Mouse (Mus musculus): ENCODE results near the gene Gm28042. TPM values are rescaled to one million over a fixed set of nuclear protein-coding genes. Genes with fewer than 3 reads are reported as not detected.

The Gm28042 gene
- polyA plus RNA-seq, 1 experiment from 2014 or later = 0.70 TPM

- H3K27me3 ChIP-seq (replicated peaks; ENCODE audit: insufficient read depth, low read length) = no peaks in the 10 kb centered on the region
- no peak for TF ChIP-seq EP300 (IDR thresholded peaks at IDR 0.05)
- peak; percentile 84 for TF ChIP-seq CTCF (IDR thresholded peaks at IDR 0.05)
- H3K36me3 ChIP-seq (ENCODE audit: insufficient read depth, low read length) = peaks cover 3% of the 10 kb centered on the region; the same call in 1 of the 2 replicates
- peaks cover 4% of the 10 kb centered on the region; the same call in 1 of the 2 replicates for H3K4me1 ChIP-seq (ENCODE audit: insufficient read depth, low read depth, low read length)
- H3K9ac ChIP-seq (replicated peaks; ENCODE audit: low read depth) = no peak overlapping the region
- H3K4me3 ChIP-seq (ENCODE audit: low read depth, low read length) = no peak overlapping the region
- H3K4me2 ChIP-seq (replicated peaks; ENCODE audit: low read depth, low read length) = no peak overlapping the region
- no peak overlapping the region for H3K27ac ChIP-seq (ENCODE audit: low read length)
- H3K9me3 ChIP-seq (ENCODE audit: low read length) = no peaks in the 10 kb centered on the region
- whole genome bisulfite sequencing = 41% methylated on average over 14 of the region's 14 CpGs
- peak; percentile 81 for DNase-seq (ENCODE audit: low spot score)
- peak; percentile 89 for ATAC-seq
Observed at GRCm38 (mm10) chr2:120084593-120085361, 57.5 kb downstream of the Gm28042 start.

GRCm38 (mm10) chr2:120086038-120086437 lies 58.7 kb downstream of the Gm28042 start:
- Histone ChIP-seq H3K9ac (replicated peaks; ENCODE audit: low read depth) (no peak overlapping the region), H3K4me1 (ENCODE audit: insufficient read depth, low read depth, low read length) (peaks cover 4% of the 10 kb centered on the region; the same call in 1 of the 2 replicates), H3K4me2 (replicated peaks; ENCODE audit: low read depth, low read length) (no peak overlapping the region), H3K4me3 (ENCODE audit: low read depth, low read length) (no peak overlapping the region), H3K27ac (ENCODE audit: low read length) (no peak overlapping the region), H3K36me3 (ENCODE audit: insufficient read depth, low read length) (peaks cover 7% of the 10 kb centered on the region; the same call in 1 of the 2 replicates), H3K9me3 (ENCODE audit: low read length) (no peaks in the 10 kb centered on the region), H3K27me3 (replicated peaks; ENCODE audit: insufficient read depth, low read length) (no peaks in the 10 kb centered on the region)
- no peak for TF ChIP-seq EP300 (IDR thresholded peaks at IDR 0.05)
- ATAC-seq (no peak), DNase-seq (ENCODE audit: low spot score) (no peak)
- WGBS = 93% methylated on average over 3 of the region's 3 CpGs

- Histone ChIP-seq H3K36me3 (ENCODE audit: insufficient read depth, low read length) (peaks cover 10% of the 10 kb centered on the region; the same call in 1 of the 2 replicates), H3K4me3 (ENCODE audit: low read depth, low read length) (no peak overlapping the region), H3K27me3 (replicated peaks; ENCODE audit: insufficient read depth, low read length) (no peaks in the 10 kb centered on the region), H3K9ac (replicated peaks; ENCODE audit: low read depth) (no peak overlapping the region), H3K4me1 (ENCODE audit: insufficient read depth, low read depth, low read length) (peaks cover 4% of the 10 kb centered on the region; the same call in 1 of the 2 replicates), H3K4me2 (replicated peaks; ENCODE audit: low read depth, low read length) (no peak overlapping the region), H3K9me3 (ENCODE audit: low read length) (no peaks in the 10 kb centered on the region), H3K27ac (ENCODE audit: low read length) (no peak overlapping the region)
- TF ChIP-seq EP300 (IDR thresholded peaks at IDR 0.05) = no peak
- no peak for TF ChIP-seq CTCF (IDR thresholded peaks at IDR 0.05)
- ATAC-seq = no peak
- no peak for DNase-seq (ENCODE audit: low spot score)
- WGBS = 64% methylated on average over 3 of the region's 3 CpGs
Observed at GRCm38 (mm10) chr2:120087391-120087790, 60.1 kb downstream of the Gm28042 start.

- H3K9me3 ChIP-seq (ENCODE audit: low read length) = no peaks in the 10 kb centered on the region
- peaks cover 4% of the 10 kb centered on the region; the same call in 1 of the 2 replicates for H3K4me1 ChIP-seq (ENCODE audit: insufficient read depth, low read depth, low read length)
- TF ChIP-seq EP300 (IDR thresholded peaks at IDR 0.05) (no peak), CTCF (IDR thresholded peaks at IDR 0.05) (no peak)
- 93% methylated on average over 2 of the region's 2 CpGs for WGBS
- no peak overlapping the region for H3K4me2 ChIP-seq (replicated peaks; ENCODE audit: low read depth, low read length)
- H3K27me3 ChIP-seq (replicated peaks; ENCODE audit: insufficient read depth, low read length) = no peaks in the 10 kb centered on the region
- ATAC-seq = no peak
- H3K27ac ChIP-seq (ENCODE audit: low read length) = no peak overlapping the region
- H3K4me3 ChIP-seq (ENCODE audit: low read depth, low read length) = no peak overlapping the region
- no peak overlapping the region for H3K9ac ChIP-seq (replicated peaks; ENCODE audit: low read depth)
- DNase-seq (ENCODE audit: low spot score) = no peak
- H3K36me3 ChIP-seq (ENCODE audit: insufficient read depth, low read length) = peaks cover 11% of the 10 kb centered on the region; the same call in 1 of the 2 replicates
Observed at GRCm38 (mm10) chr2:120087897-120088296, 60.6 kb downstream of the Gm28042 start.

GRCm38 (mm10) chr2:120090979-120091378 lies 63.7 kb downstream of the Gm28042 start:
- H3K9ac ChIP-seq (replicated peaks; ENCODE audit: low read depth) = no peak overlapping the region
- H3K27ac ChIP-seq (ENCODE audit: low read length) = no peak overlapping the region
- no peak for DNase-seq (ENCODE audit: low spot score)
- no peak for ATAC-seq
- no peaks in the 10 kb centered on the region for H3K9me3 ChIP-seq (ENCODE audit: low read length)
- 80% methylated on average over 17 of the region's 17 CpGs for WGBS
- H3K4me2 ChIP-seq (replicated peaks; ENCODE audit: low read depth, low read length) = no peak overlapping the region
- no peak overlapping the region for H3K4me3 ChIP-seq (ENCODE audit: low read depth, low read length)
- no peaks in the 10 kb centered on the region for H3K27me3 ChIP-seq (replicated peaks; ENCODE audit: insufficient read depth, low read length)
- H3K4me1 ChIP-seq (ENCODE audit: insufficient read depth, low read depth, low read length) = peaks cover 5% of the 10 kb centered on the region; the same call in 1 of the 2 replicates
- H3K36me3 ChIP-seq (ENCODE audit: insufficient read depth, low read length) = peaks cover 11% of the 10 kb centered on the region; the same call in 1 of the 2 replicates
- TF ChIP-seq EP300 (IDR thresholded peaks at IDR 0.05) (no peak), CTCF (IDR thresholded peaks at IDR 0.05) (no peak)

Small RNAs within 50 kb of the gene (microRNA-seq; reads per million reads assigned to microRNA genes)
- gene Mir7665 = not detected

Other genes with a start within 250 kb of the Gm28042 start
- gene Rpap1, start 240.0 kb upstream of the Gm28042 start, polyA plus RNA-seq (2015; fragmentation: Nextera tagmentation; extraction: Ambion mirVana) = 10.0 and 11.0 TPM in 2 replicates
- gene Tyro3, start 229.8 kb upstream of the Gm28042 start, polyA plus RNA-seq (2015; fragmentation: Nextera tagmentation; extraction: Ambion mirVana) = 7.3 and 7.9 TPM in 2 replicates
- 14.2 and 19.1 TPM in 2 replicates for gene Mga, start 130.3 kb upstream of the Gm28042 start, polyA plus RNA-seq (2015; fragmentation: Nextera tagmentation; extraction: Ambion mirVana)
- gene Mapkbp1, start 54.8 kb upstream of the Gm28042 start, polyA plus RNA-seq (2015; fragmentation: Nextera tagmentation; extraction: Ambion mirVana) = 2.5 and 2.6 TPM in 2 replicates
- 18.1 and 22.6 TPM in 2 replicates for gene Jmjd7, start within 50 bp of the Gm28042 start, polyA plus RNA-seq (2015; fragmentation: Nextera tagmentation; extraction: Ambion mirVana)
- gene Pla2g4b, start 5.9 kb downstream of the Gm28042 start, polyA plus RNA-seq (2015; fragmentation: Nextera tagmentation; extraction: Ambion mirVana) = 0.18 and 0.92 TPM in 2 replicates
- gene Ehd4, start 127.1 kb downstream of the Gm28042 start, polyA plus RNA-seq (2015; fragmentation: Nextera tagmentation; extraction: Ambion mirVana) = 228 and 262 TPM in 2 replicates
- gene Pla2g4e, start 217.8 kb downstream of the Gm28042 start, polyA plus RNA-seq (2015; fragmentation: Nextera tagmentation; extraction: Ambion mirVana) = 0.13 TPM in 1 of 2 replicates, not detected in the other

Data from lung, postnatal 0 days (tissue).